Mouse (Mus musculus): Measurements from ENCODE around the gene Tssc4.
A peak's percentile ranks its signal among the peaks of the same experiment; 100 is the strongest.

DNA sequence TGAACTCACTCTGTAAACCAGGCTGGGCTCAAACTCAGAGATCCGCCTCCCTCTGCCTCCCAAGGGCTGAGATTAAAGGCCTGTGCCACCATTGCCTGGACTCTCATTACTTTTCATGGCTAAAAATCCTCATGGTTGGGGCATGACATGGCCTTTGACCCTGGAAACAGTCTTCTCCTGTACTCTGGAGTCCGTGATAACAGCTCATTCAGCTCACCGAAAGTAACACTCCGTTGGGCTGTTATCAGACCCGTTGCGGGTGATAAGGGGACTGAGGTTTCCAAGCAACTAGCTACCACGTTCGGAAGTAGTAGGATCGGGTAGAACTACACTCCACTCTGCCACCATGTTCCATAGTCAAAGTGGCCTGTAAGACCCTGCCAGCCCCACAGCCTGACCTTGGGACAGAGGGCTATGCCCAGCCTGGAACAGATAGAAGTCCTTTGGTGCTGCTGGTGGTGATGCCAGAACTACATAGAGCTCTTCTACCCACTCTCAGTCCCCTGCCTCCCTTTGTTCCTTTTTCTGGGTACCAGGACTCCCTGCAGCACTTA is 11.3 kb upstream of the Tssc4 start:
- no peak for TF ChIP-seq CTCF (IDR thresholded peaks at IDR 0.05; ENCODE audit: low read depth)
- peak; percentile 73 for TF ChIP-seq EP300 (IDR thresholded peaks at IDR 0.05; ENCODE audit: low read depth)
